Comparison of ENCODE assay signal across 8 mouse cellular contexts in genomic region chr2:73385641-73386355, GRCm38 (mm10). TPM values are rescaled to one million over a fixed set of nuclear protein-coding genes. Genes with fewer than 3 reads are reported as not detected.
DNase-seq lines count a peak whose midpoint lies in the region; ATAC-seq and TF ChIP-seq lines count a peak whose summit lies in the region.

No protein-coding gene starts in this region.

- H3K9ac ChIP-seq in heart, adult 2 months (ENCODE audit: low read depth, low read length): peak overlapping the region; percentile 74
- peak overlapping the region; percentile 67 for H3K9ac ChIP-seq in embryonic facial prominence, embryonic 14.5 days (ENCODE audit: low read depth, low read length)
- peak overlapping the region; percentile 61 for H3K9ac ChIP-seq in intestine, embryonic 15.5 days
- peak overlapping the region; percentile 64 for H3K9ac ChIP-seq in midbrain, embryonic 14.5 days (replicated peaks; ENCODE audit: low read length)

- H3K9me3 ChIP-seq in E14TG2a.4 (ENCODE audit: low read length): no peaks in the 10 kb centered on the region
- no peaks in the 10 kb centered on the region for H3K9me3 ChIP-seq in embryonic facial prominence, embryonic 14.5 days (ENCODE audit: control insufficient read depth, low read length)
- H3K9me3 ChIP-seq in intestine, embryonic 15.5 days: no peaks in the 10 kb centered on the region
- no peaks in the 10 kb centered on the region for H3K9me3 ChIP-seq in midbrain, embryonic 14.5 days (ENCODE audit: control insufficient read depth, low read length)

- no peaks in the 10 kb centered on the region for H3K79me2 ChIP-seq in heart, adult 2 months (replicated peaks; ENCODE audit: control insufficient read depth, insufficient read depth, low read length)

- H3K27ac ChIP-seq in heart, adult 2 months: peak overlapping the region; percentile 71
- 0 out of 2 replicates have a peak overlapping the region, but pooled peaks have one; percentile 28 for H3K27ac ChIP-seq in embryonic facial prominence, embryonic 14.5 days (replicated peaks; ENCODE audit: low read depth, low read length)
- peak overlapping the region; percentile 66 for H3K27ac ChIP-seq in intestine, embryonic 15.5 days
- H3K27ac ChIP-seq in midbrain, embryonic 14.5 days (replicated peaks; ENCODE audit: low read depth, low read length): peak overlapping the region; percentile 33

- no peak for TF ChIP-seq POLR2A in heart, adult 2 months (IDR thresholded peaks at IDR 0.05; ENCODE audit: insufficient read depth, low read depth, low read length)

- no peak for TF ChIP-seq EP300 in heart, adult 2 months (IDR thresholded peaks at IDR 0.05; ENCODE audit: insufficient read depth, low read depth, low read length)

- peaks cover 2% of the 10 kb centered on the region; the same call in 1 of the 2 replicates for H3K4me1 ChIP-seq in heart, adult 2 months (ENCODE audit: control insufficient read depth, insufficient read depth, low read length)
- H3K4me1 ChIP-seq in E14TG2a.4 (replicated peaks; ENCODE audit: low read depth, low read length): peaks cover 8% of the 10 kb centered on the region; the same call in 1 of the 2 replicates
- peaks cover 3% of the 10 kb centered on the region; the same call in 1 of the 2 replicates for H3K4me1 ChIP-seq in embryonic facial prominence, embryonic 14.5 days (ENCODE audit: control insufficient read depth, insufficient read depth, low read length)
- no peaks in the 10 kb centered on the region for H3K4me1 ChIP-seq in intestine, embryonic 15.5 days (replicated peaks)
- no peaks in the 10 kb centered on the region for H3K4me1 ChIP-seq in midbrain, embryonic 14.5 days (ENCODE audit: control insufficient read depth, insufficient read depth, low read length)

- TF ChIP-seq CTCF in heart, adult 2 months (IDR thresholded peaks at IDR 0.05): no peak
- TF ChIP-seq CTCF in E14TG2a.4 (conservative IDR thresholded peaks at IDR 0.05; ENCODE audit: low read length): no peak

- peak overlapping the region; percentile 98 for H3K4me2 ChIP-seq in embryonic facial prominence, embryonic 14.5 days (ENCODE audit: low read depth, low read length)
- peak overlapping the region; percentile 99 for H3K4me2 ChIP-seq in intestine, embryonic 15.5 days (replicated peaks)
- H3K4me2 ChIP-seq in midbrain, embryonic 14.5 days (ENCODE audit: low read length): peak overlapping the region; percentile 90

- no peak for DNase-seq in heart, adult 2 months
- no peak for DNase-seq in heart, postnatal 14 days
- no peak for DNase-seq in embryonic facial prominence, embryonic 14.5 days (ENCODE audit: low spot score)
- peak; percentile 23 for DNase-seq in midbrain, embryonic 14.5 days
- no peak for DNase-seq in cerebellum, adult 11-12 months
- no peak for DNase-seq in spleen, postnatal 36 days (ENCODE audit: low spot score in 2 of 2)

- H3K36me3 ChIP-seq in heart, adult 2 months (ENCODE audit: control insufficient read depth, insufficient read depth, low read length): no peaks in the 10 kb centered on the region
- H3K36me3 ChIP-seq in E14TG2a.4 (ENCODE audit: insufficient read depth, low read length): no peaks in the 10 kb centered on the region
- H3K36me3 ChIP-seq in embryonic facial prominence, embryonic 14.5 days (ENCODE audit: control insufficient read depth, insufficient read depth, low read length): no peaks in the 10 kb centered on the region
- no peaks in the 10 kb centered on the region for H3K36me3 ChIP-seq in intestine, embryonic 15.5 days
- no peaks in the 10 kb centered on the region for H3K36me3 ChIP-seq in midbrain, embryonic 14.5 days (ENCODE audit: control insufficient read depth, insufficient read depth, low read length)

- peak overlapping the region; percentile 71 for H3K4me3 ChIP-seq in heart, adult 2 months
- peak overlapping the region; percentile 92 for H3K4me3 ChIP-seq in E14TG2a.4 (replicated peaks; ENCODE audit: low read length)
- peak overlapping the region; percentile 75 for H3K4me3 ChIP-seq in embryonic facial prominence, embryonic 14.5 days (ENCODE audit: low read depth, low read length)
- peak overlapping the region; percentile 63 for H3K4me3 ChIP-seq in intestine, embryonic 15.5 days (replicated peaks)
- H3K4me3 ChIP-seq in midbrain, embryonic 14.5 days (replicated peaks; ENCODE audit: low read depth, low read length): peak overlapping the region; percentile 62

- WGBS in heart, adult 2 months: 2% methylated on average over 29 of the region's 29 CpGs
- 2% methylated on average over 27 of the region's 29 CpGs for WGBS in embryonic facial prominence, embryonic 14.5 days
- under 1% methylated on average over 29 of the region's 29 CpGs for WGBS in intestine, embryonic 15.5 days
- WGBS in midbrain, embryonic 14.5 days: 2% methylated on average over 29 of the region's 29 CpGs

- no peaks in the 10 kb centered on the region for H3K27me3 ChIP-seq in heart, adult 2 months (ENCODE audit: control insufficient read depth, insufficient read depth, low read length)
- H3K27me3 ChIP-seq in E14TG2a.4 (ENCODE audit: insufficient read depth, low read length): peaks cover 17% of the 10 kb centered on the region
- H3K27me3 ChIP-seq in embryonic facial prominence, embryonic 14.5 days (replicated peaks; ENCODE audit: control insufficient read depth, insufficient read depth, low read length): no peaks in the 10 kb centered on the region
- no peaks in the 10 kb centered on the region for H3K27me3 ChIP-seq in intestine, embryonic 15.5 days (replicated peaks)
- H3K27me3 ChIP-seq in midbrain, embryonic 14.5 days (ENCODE audit: control insufficient read depth, insufficient read depth, low read length): no peaks in the 10 kb centered on the region

- intact Hi-C loops in heart, adult 2 months (cut with DNase I): loop anchor here (1.0 to 5.0 kb wide), 3 partner anchors 72 to 173 kb away; no protein-coding TSS in a partner anchor
- intact Hi-C loops in heart, postnatal 14 days (cut with DNase I): loop anchor here (5.0 kb wide), 1 partner anchor 73 kb away; the partner anchor contains the start of genes Cir1 and Scrn3

- no peak for ATAC-seq in embryonic facial prominence, embryonic 14.5 days (ENCODE audit: low read depth)
- ATAC-seq in intestine, embryonic 15.5 days: peak; percentile 10
- ATAC-seq in midbrain, embryonic 14.5 days (ENCODE audit: low FRiP score, low TSS enrichment): no peak; the same call in 1 of the 2 replicates

RNA-seq across cellular contexts. Expression of gene Gpr155, which starts 0.6 kb away (rescaled TPM):
- 10 to 100 TPM; 11.7 to 15.2 TPM for total RNA-seq in heart, adult 2 months (2021)
- 11.3 and 17.0 TPM in 2 replicates for polyA plus RNA-seq in heart, adult 2 months (2012; rRNA removed)
- total RNA-seq in heart, postnatal 14 days (2021): 10 to 100 TPM; 10.8 to 11.1 TPM
- 7.1 and 7.9 TPM in 2 replicates for polyA plus RNA-seq in embryonic facial prominence, embryonic 14.5 days (2014; fragmentation: Nextera tagmentation; extraction: Ambion mirVana)
- 11.8 and 12.3 TPM in 2 replicates for polyA plus RNA-seq in intestine, embryonic 15.5 days (2015; fragmentation: Nextera tagmentation; extraction: Ambion mirVana)
- 9.6 and 11.0 TPM in 2 replicates for polyA plus RNA-seq in midbrain, embryonic 14.5 days (2014; fragmentation: Nextera tagmentation; extraction: Ambion mirVana)
